Mouse (Mus musculus): ENCODE results near the gene Gm13289.
"Not testable (repeated sequence)": the region's sequence is repeated elsewhere in the genome, so short reads cannot be mapped to it uniquely, and the experiment has no call there.

Gene Gm13289

GRCm38 (mm10) chr4:88776622-88777021, at the start of gene Gm13289:
Gm13289 (plus strand) TSS chr4:88776922.
- DNase-seq = not testable (repeated sequence)

GRCm38 (mm10) chr4:88727324-88727723, 49.4 kb upstream of the Gm13289 start:
- DNase-seq = no peak

GRCm38 (mm10) chr4:88738480-88738879, 38.2 kb upstream of the Gm13289 start:
- DNase-seq = peak; percentile 25

DNA sequence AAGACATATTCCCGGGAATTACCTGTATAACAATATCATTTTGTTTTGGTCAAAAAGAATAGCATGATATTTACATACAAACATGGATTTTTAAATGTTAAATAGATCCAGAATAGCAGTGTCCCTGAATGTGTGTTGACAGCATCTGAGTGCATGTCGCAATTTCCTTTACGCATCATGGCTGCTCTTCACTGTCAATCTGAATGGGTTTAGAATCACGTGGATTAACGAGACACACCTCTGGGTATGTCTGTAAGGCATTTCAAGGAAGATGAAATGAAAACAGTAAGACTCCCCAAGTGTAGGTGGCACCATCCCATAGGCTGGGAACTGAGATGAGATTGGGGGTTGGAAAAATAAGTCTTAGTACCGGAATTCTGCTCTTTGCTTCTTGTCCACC, 37.7 kb upstream of the Gm13289 start:
- no peak for DNase-seq

GRCm38 (mm10) chr4:88741426-88741825, 35.3 kb upstream of the Gm13289 start:
- no peak for DNase-seq

GRCm38 (mm10) chr4:88742771-88743371, 33.9 kb upstream of the Gm13289 start:
- no peak for DNase-seq

DNA sequence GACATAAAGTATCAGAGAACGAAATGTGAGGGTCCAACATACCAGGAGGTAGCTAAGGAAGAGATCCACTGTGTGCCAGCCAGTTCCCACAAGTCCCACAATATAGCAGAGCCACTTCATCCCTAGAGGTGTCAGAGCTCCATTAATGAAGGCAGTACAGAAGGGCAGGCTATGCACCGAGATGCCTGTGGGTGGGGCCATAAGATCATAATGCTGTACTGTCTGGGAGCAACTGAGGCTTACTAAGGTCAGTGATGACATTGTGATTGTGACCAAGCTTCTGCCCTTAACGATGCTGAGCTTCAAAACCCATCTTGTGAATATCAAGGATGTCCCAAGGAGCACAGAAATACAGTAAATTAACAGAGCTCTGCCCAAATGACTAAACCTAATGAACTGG, 32.5 kb upstream of the Gm13289 start:
- no peak for DNase-seq

DNA sequence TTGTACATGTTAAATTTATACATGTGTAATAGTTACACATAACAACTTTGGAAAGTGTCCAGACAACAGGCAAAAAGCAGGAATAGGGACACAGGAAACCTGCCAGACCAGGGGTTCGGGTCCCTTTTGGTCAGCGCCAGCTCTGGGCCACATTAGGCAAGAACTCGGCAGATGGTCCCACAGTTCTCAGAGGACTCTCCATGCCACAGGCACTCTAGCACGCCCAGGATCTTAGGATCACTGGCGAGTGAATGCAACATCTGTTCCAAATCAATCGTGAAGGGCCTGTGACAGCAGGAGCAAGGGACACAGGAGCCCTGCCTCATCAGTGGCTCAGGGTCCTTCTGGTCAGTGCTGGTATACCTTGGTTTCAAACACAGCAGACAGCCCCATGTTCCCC, 26.8 kb upstream of the Gm13289 start:
- no peak for DNase-seq

- peak; percentile 92 for DNase-seq
These were observed 21.8 kb upstream of the Gm13289 start, which contains the start of gene Gm13271 for GRCm38 (mm10) chr4:88754818-88755340. Gm13271 (plus strand) TSS chr4:88754868.

DNA sequence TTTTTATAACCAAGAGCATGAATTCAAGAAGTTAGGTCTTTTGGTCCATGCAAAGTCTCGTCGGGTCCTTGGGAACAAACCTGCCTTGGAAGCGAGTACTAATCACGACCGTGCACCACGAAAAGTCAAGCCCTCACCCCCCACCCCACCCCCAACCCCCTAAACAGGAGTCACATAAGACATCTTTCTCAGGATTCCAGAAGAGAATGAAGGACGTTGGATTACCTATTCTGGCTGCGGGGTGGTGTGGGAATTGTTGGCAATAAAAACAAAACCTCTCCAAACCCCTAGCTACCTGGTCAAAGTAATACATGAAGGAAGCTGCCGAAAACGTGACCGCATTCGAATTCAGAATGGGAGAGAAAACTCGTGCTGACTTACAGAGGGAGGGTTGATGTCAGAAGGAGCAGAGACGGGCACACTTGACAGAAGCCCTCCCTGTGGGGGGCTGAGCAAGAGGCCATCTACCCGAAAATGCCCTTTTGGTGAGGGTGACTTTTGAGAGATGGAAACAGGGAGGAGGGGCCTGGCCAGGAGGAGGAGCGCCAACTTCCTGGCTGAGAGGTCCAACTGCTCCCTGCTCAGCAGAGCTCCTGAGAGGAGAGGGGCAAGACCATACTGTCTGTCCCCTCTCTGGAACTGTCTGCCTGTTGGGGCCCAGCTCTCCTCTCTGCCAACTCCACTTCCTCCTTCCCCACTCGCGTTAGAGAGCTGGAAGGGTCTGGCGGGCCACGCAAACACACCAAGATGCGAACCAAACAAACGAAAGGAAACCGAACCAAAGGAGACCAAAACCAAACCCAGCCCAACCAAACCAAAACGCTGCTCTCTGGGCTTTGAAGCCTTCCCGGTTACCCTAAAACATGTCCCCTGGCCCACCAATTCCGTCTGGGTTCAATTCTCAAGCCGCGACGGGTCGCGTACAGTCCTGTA, 19.9 kb upstream of the Gm13289 start:
- peak; percentile 46 for DNase-seq

DNA sequence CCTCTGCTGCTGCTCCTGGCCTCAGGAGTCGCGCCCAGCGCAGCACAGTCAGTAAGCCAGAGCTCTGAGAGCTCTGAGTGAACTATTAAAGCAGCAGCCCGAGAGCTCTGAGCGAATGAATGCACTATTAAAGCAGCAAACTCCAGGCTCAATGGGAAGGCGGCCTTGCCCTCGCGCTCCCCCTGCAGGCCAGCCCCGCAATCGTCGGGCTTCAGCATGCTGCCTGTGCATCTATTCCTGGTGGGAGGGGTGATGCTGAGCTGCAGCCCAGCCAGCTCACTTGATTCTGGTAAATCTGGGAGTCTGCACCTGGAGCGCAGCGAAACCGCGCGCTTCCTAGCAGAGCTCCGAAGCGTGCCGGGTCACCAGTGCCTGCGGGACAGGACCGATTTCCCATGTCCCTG, 19.1 kb upstream of the Gm13289 start:
- peak; percentile 96 for DNase-seq

DNA sequence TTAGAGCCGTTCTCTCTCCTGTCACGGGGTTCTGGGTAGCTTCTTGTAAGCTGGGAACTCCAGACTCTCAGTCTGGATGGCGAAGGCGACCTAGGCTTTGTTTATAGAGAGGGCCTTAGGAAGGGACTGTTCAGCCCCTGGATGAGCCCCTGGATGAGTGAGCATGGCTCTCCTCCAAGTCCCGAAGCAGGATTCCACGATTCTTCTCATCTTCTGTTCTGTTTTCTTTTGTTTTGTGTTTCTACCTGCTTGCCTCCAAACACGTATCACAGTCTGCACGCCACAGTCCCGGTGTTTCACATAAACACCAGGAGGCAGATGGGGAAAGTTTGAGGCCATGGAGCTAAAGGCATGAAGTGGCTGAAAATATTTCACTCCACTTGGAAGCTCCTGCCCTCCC, 18.0 kb upstream of the Gm13289 start:
- DNase-seq = peak; percentile 55

- peak; percentile 81 for DNase-seq
These were observed 17.0 kb upstream of the Gm13289 start, which contains the start of gene Gm13283 for GRCm38 (mm10) chr4:88759610-88760268. Gm13283 (plus strand) TSS chr4:88760119.

- DNase-seq = peak; percentile 80
These were observed 16.3 kb upstream of the Gm13289 start for GRCm38 (mm10) chr4:88760431-88760830.

DNA sequence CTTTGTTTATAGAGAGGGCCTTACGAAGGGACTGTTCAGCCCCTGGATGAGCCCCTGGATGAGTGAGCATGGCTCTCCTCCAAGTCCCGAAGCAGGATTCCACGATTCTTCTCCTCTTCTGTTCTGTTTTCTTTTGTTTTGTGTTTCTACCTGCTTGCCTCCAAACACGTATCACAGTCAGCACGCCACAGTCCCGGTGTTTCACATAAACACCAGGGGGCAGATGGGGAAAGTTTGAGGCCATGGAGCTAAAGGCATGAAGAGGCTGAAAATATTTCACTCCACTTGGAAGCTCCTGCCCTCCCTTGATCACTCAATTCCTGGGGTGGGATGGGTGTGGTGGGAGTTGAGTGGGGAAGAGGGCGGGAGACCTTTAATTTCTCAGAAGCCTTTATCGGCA, 14.9 kb upstream of the Gm13289 start:
- peak; percentile 89 for DNase-seq

- DNase-seq = peak; percentile 58
These were observed 14.4 kb upstream of the Gm13289 start for GRCm38 (mm10) chr4:88762341-88762740.

GRCm38 (mm10) chr4:88763384-88764018, 13.2 kb upstream of the Gm13289 start:
- DNase-seq = peak; percentile 68

GRCm38 (mm10) chr4:88773534-88773933, 3.2 kb upstream of the Gm13289 start, which contains the start of gene Gm13290:
Gm13290 (plus strand) TSS chr4:88773834.
- not testable (repeated sequence) for DNase-seq

GRCm38 (mm10) chr4:88779550-88779949, 2.8 kb downstream of the Gm13289 start, which contains the start of gene Gm13272:
Gm13272 (plus strand) TSS chr4:88779850.
- not testable (repeated sequence) for DNase-seq

DNA sequence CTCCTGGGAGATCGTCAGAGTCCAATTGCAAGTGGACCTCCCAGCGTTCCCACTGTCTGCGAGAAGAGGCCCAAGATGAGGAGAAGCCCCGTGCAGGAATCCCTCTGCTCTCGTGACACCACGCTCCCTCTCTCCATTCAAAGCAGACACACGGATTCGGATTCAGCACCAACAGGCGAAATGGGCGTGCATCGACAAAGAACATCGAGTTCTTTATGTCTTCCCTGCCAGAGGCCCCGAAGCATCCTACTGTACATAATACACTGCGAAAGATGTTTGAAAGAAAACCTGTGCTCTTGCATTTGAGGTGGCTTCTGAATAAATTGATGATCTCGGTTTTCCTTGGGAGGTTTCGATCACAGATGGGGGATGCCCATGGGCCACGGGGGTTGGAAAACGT, 3.6 kb downstream of the Gm13289 start:
- DNase-seq = peak; percentile 44

GRCm38 (mm10) chr4:88781831-88782230, 5.1 kb downstream of the Gm13289 start, which contains the start of gene Ifnz:
Ifnz (plus strand) TSS chr4:88782131.
- DNase-seq = not testable (repeated sequence)

DNA sequence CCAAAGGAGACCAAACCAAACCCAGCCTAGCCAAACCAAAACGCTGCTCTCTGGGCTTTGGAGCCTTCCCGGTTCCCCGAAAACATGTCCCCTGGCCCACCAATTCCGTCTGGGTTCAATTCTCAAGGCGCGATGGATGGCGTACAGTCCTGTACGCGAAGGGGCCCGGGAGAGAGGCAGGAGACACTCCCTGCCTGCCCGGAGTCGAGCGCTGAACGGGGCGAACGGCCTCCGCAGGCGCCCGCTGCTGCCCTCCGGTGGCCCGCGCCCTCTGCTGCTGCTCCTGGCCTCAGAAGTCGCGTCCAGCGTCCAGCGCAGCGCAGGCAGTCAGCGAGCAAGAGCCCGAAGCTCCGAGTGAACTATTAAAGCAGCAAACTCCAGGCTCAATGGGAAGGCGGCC, 5.6 kb downstream of the Gm13289 start:
- not testable (repeated sequence) for DNase-seq

Data from cerebellum, adult 9-11 months (tissue).